Mouse (Mus musculus): Measurements from ENCODE around the gene Sowahd. TPM values are rescaled to one million over a fixed set of nuclear protein-coding genes. Genes with fewer than 3 reads are reported as not detected.

The Sowahd gene
- not detected in 2 replicates for polyA plus RNA-seq (2012; rRNA removed)

DNA sequence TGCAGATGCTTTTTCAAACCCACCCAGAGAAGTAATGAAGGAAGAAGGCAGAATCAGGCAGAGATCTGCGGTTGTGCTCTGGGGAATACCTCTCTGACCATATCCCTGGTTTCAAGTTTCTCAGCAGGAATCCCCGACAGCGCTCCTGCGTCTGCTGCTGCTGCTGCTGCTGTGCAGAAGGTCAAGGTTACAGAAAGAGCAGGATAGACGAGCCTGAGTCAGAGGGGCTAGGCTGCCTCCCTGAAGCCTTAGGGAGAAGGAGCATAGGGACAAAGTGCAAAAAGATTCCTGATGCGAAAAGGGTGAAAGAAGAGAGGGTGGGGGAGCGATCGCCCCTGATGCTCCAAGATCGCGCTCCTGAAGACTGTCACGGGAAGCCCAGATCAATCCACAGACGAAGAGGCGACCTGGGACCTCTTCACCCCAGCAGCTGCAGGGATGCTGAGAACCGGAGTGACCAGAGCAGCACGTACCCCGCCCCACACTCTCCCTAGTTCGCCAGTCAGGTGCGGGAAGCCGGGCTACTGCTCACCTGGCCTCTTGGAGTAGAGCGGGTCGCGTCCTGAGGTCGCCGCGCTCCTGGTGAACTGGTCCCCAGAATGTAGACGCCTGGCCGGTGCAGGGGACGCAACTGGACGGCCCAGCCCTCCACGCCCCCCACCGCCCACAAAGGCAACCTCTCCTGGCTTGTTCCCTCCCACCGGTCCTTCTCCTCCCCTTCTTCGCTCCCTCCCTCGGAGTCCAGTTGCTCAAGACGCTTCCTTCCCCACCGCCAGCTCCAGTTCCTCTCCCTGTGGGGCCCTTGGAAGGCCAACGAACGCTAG, at the start of gene Sowahd:
Gene Sowahd (plus strand): TSS at position 780 of the 824 bp plus-strand sequence.

DNA sequence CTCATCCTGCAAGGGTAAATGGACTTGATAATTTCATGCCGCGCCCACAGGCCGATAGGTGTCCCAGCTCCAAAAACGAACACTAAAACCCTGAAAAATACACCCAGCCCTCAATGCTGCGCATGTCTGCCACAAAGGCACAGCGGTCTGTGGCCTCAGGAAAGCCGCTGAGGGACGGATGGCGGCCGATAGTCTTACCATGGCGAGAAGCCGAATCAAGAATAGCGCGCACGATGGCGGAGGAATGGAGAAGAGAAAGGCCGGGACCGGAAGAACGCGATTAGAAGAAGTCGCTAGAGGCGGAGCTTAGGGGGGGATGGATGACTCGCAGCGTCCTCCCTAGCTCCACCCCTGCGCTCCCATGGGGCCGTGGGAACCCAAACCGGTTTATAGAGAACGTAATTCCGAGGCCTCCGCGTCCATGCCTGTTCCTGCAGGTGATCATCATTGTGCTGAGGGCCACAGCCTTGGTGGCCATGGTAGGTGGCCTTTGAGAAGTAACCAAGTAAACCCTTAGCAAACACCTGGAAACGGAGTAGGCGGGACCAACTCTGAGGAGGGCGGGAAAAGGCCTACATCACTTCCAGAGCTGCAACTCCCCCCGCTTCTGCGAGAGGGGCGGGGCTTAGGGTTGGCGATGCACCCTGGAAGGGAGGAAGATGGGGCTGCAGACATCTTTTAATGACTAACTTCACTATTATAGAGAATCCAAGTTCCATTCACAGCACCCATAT, 36.4 kb downstream of the Sowahd start, which contains the start of gene Rpl39:
Gene Rpl39 (minus strand): TSS at position 476 of the 734 bp plus-strand sequence.

Other genes starting within 250 kb of the Sowahd start
- gene Ube2a, start 174.9 kb upstream of the Sowahd start, polyA plus RNA-seq (2012; rRNA removed): 43.0 and 44.7 TPM in 2 replicates
- gene C330007P06Rik, start 174.7 kb upstream of the Sowahd start, polyA plus RNA-seq (2012; rRNA removed): 20.1 and 22.0 TPM in 2 replicates
- 11.8 and 12.7 TPM in 2 replicates for gene Nkrf, start 145.9 kb upstream of the Sowahd start, polyA plus RNA-seq (2012; rRNA removed)
- 50.7 and 52.5 TPM in 2 replicates for gene Sept6, start 57.1 kb upstream of the Sowahd start, polyA plus RNA-seq (2012; rRNA removed)
- 779 and 800 TPM in 2 replicates for gene Rpl39, start 36.6 kb downstream of the Sowahd start, polyA plus RNA-seq (2012; rRNA removed)
- gene Upf3b, start 61.5 kb downstream of the Sowahd start, polyA plus RNA-seq (2012; rRNA removed): 43.8 and 50.5 TPM in 2 replicates
- gene Nkap, start 78.0 kb downstream of the Sowahd start, polyA plus RNA-seq (2012; rRNA removed): 9.3 and 9.5 TPM in 2 replicates
- gene Akap14, start 120.0 kb downstream of the Sowahd start, polyA plus RNA-seq (2012; rRNA removed): 0.23 and 0.25 TPM in 2 replicates
- 320 and 343 TPM in 2 replicates for gene Ndufa1, start 142.3 kb downstream of the Sowahd start, polyA plus RNA-seq (2012; rRNA removed)
- 10.2 and 11.0 TPM in 2 replicates for gene Rnf113a1, start 142.4 kb downstream of the Sowahd start, polyA plus RNA-seq (2012; rRNA removed)
- not detected in 2 replicates for gene Gm9, start 162.2 kb downstream of the Sowahd start, polyA plus RNA-seq (2012; rRNA removed)
- gene Rhox1, start 173.4 kb downstream of the Sowahd start, polyA plus RNA-seq (2012; rRNA removed): not detected in 2 replicates
- gene Rhox2a, start 196.1 kb downstream of the Sowahd start, polyA plus RNA-seq (2012; rRNA removed): 0.10 TPM in 1 of 2 replicates, not detected in the other
- not detected in 2 replicates for gene Rhox3a, start 201.1 kb downstream of the Sowahd start, polyA plus RNA-seq (2012; rRNA removed)
- not detected in 2 replicates for gene Rhox4a, start 216.5 kb downstream of the Sowahd start, polyA plus RNA-seq (2012; rRNA removed)